Mouse (Mus musculus) naive thymus-derived CD4-positive, alpha-beta T cell, adult 5 months (primary cell): ENCODE data around the gene Dcpp1. TPM values are rescaled to one million over a fixed set of nuclear protein-coding genes. Genes with fewer than 3 reads are reported as not detected.

Experiments
- polyA plus RNA-seq: library from polyadenylated mRNA; unstranded; fragments of 100-300 nt; shearing (Covaris generic); gene quantifications from one replicate; pipeline ENCODE4 v1.2.1, GENCODE M21; 2017

Gene Dcpp1
- not detected for polyA plus RNA-seq

GRCm38 (mm10) chr17:23880576-23880975 is at the start of gene Dcpp1, which contains the start of gene Dcpp2:
TSS of gene Dcpp1 (plus strand) at chr17:23880876.
TSS of gene Dcpp2 (plus strand) at chr17:23880880.

GRCm38 (mm10) chr17:23836006-23836575 is 44.6 kb upstream of the Dcpp1 start, which contains the start of gene Prss33:
TSS of gene Prss33 (minus strand) at chr17:23836056.

DNA sequence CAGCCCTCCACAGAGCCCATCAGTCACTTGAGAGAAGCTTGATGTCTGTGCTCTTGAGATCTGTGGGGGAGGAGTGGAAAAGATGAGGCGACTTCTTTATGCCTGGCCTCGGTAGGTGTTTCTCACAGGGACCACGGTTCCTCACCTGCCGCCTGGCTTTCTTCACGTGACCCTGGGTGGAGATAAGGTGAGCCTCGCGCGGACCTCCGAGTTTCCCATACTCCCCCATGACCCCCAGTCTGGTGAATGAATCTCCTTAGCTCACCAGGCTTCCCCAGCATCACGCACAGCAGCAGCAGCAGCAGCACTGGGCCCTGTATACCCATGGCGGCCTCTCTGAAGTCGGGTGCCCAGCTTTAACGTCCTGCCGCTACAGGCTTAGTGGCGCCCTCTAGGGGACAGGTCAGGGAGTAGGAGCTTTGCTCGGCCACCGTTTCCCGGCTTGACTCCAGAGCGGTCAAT is 36.8 kb upstream of the Dcpp1 start, which contains the start of the genes Prss32 and Prss41:
Prss32 (plus strand) TSS at position 44 of the 462 bp plus-strand sequence.
Prss41 (minus strand) TSS at position 361 of the 462 bp plus-strand sequence.

GRCm38 (mm10) chr17:23867756-23868155 is 12.9 kb upstream of the Dcpp1 start, which contains the start of gene Prss21:
TSS of gene Prss21 (plus strand) at chr17:23868056.

GRCm38 (mm10) chr17:23917158-23917557 is 36.5 kb downstream of the Dcpp1 start, which contains the start of gene Dcpp3:
TSS of gene Dcpp3 (plus strand) at chr17:23917458.

Other genes starting within 250 kb of the Dcpp1 start
- not detected for gene Mmp25, start 235.6 kb upstream of the Dcpp1 start, polyA plus RNA-seq
- not detected for gene Bicdl2, start 220.4 kb upstream of the Dcpp1 start, polyA plus RNA-seq
- gene Hcfc1r1, start 207.3 kb upstream of the Dcpp1 start, polyA plus RNA-seq, result 46.7 TPM
- 35.4 TPM for gene Thoc6, start 207.0 kb upstream of the Dcpp1 start, polyA plus RNA-seq
- 38.8 TPM for gene Tnfrsf12a, start 203.4 kb upstream of the Dcpp1 start, polyA plus RNA-seq
- gene Cldn6, start 201.6 kb upstream of the Dcpp1 start, polyA plus RNA-seq, result not detected
- not detected for gene Cldn9, start 196.8 kb upstream of the Dcpp1 start, polyA plus RNA-seq
- gene 1520401A03Rik, start 158.1 kb upstream of the Dcpp1 start, polyA plus RNA-seq, result 0.27 TPM
- gene Pkmyt1, start 154.5 kb upstream of the Dcpp1 start, polyA plus RNA-seq, result 57.3 TPM
- gene Paqr4, start 140.0 kb upstream of the Dcpp1 start, polyA plus RNA-seq, result 1.00 TPM
- 0.81 TPM for gene Kremen2, start 135.0 kb upstream of the Dcpp1 start, polyA plus RNA-seq
- 23.4 TPM for gene Flywch1, start 109.3 kb upstream of the Dcpp1 start, polyA plus RNA-seq
- not detected for gene Flywch2, start 94.8 kb upstream of the Dcpp1 start, polyA plus RNA-seq
- 1,111 TPM for gene Srrm2, start 90.3 kb upstream of the Dcpp1 start, polyA plus RNA-seq
- gene Elob, start 51.7 kb upstream of the Dcpp1 start, polyA plus RNA-seq, result 324 TPM
- not detected for gene Prss33, start 44.8 kb upstream of the Dcpp1 start, polyA plus RNA-seq
- not detected for gene Prss32, start 37.0 kb upstream of the Dcpp1 start, polyA plus RNA-seq
- gene Prss41, start 36.7 kb upstream of the Dcpp1 start, polyA plus RNA-seq, result not detected
- not detected for gene Prss21, start 12.8 kb upstream of the Dcpp1 start, polyA plus RNA-seq
- not detected for gene Dcpp2, start within 50 bp of the Dcpp1 start, polyA plus RNA-seq
- gene Dcpp3, start 36.6 kb downstream of the Dcpp1 start, polyA plus RNA-seq, result not detected
- gene Sbp, start 60.8 kb downstream of the Dcpp1 start, polyA plus RNA-seq, result not detected
- gene Sbpl, start 74.4 kb downstream of the Dcpp1 start, polyA plus RNA-seq, result not detected
- not detected for gene Prss30, start 99.7 kb downstream of the Dcpp1 start, polyA plus RNA-seq
- not detected for gene Prss22, start 117.2 kb downstream of the Dcpp1 start, polyA plus RNA-seq
- gene Prss27, start 157.3 kb downstream of the Dcpp1 start, polyA plus RNA-seq, result 0.27 TPM
- gene Kctd5, start 192.6 kb downstream of the Dcpp1 start, polyA plus RNA-seq, result 29.6 TPM